In genomic region chr9:102828604-102829003, GRCm38 (mm10) we compare ENCODE assay signal across 26 mouse cellular contexts. TPM values are rescaled to one million over a fixed set of nuclear protein-coding genes. Genes with fewer than 3 reads are reported as not detected.
DNase-seq lines count a peak whose midpoint lies in the region; ATAC-seq and TF ChIP-seq lines count a peak whose summit lies in the region.
"Had no signal": no experiment of that assay in that cellular context is flagged by ENCODE, and none has a peak within 500 bp of the region (broad histone marks: within the 10 kb centered on the region; RNA-seq: fewer than 3 reads in every experiment).

No protein-coding gene starts in this region.

- no peaks in the 10 kb centered on the region for H3K27me3 ChIP-seq in G1E (ENCODE audit: insufficient read depth, low read length)
- H3K27me3 ChIP-seq in liver, embryonic 11.5 days (replicated peaks; ENCODE audit: control insufficient read depth, insufficient read depth, low read length), result no peaks in the 10 kb centered on the region
- H3K27me3 ChIP-seq in liver, embryonic 14.5 days (ENCODE audit: control insufficient read depth, insufficient read depth, low read length), result no peaks in the 10 kb centered on the region
- no peaks in the 10 kb centered on the region for H3K27me3 ChIP-seq in liver, postnatal 0 days (ENCODE audit: insufficient read depth, low read length)
- no peaks in the 10 kb centered on the region for H3K27me3 ChIP-seq in hindbrain, embryonic 13.5 days
- H3K27me3 ChIP-seq: embryonic facial prominence, embryonic 13.5 days; forebrain, embryonic 12.5 days; forebrain, embryonic 15.5 days; heart, embryonic 13.5 days; hindbrain, embryonic 15.5 days had no signal

- H3K4me2 ChIP-seq in liver, embryonic 11.5 days, result no peak overlapping the region
- no peak overlapping the region for H3K4me2 ChIP-seq in liver, embryonic 14.5 days (ENCODE audit: low read depth)
- H3K4me2 ChIP-seq in liver, postnatal 0 days (ENCODE audit: low read depth, low read length), result no peak overlapping the region
- H3K4me2 ChIP-seq in hindbrain, embryonic 13.5 days, result no peak overlapping the region
- H3K4me2 ChIP-seq: embryonic facial prominence, embryonic 13.5 days; forebrain, embryonic 12.5 days; forebrain, embryonic 15.5 days; heart, embryonic 13.5 days; hindbrain, embryonic 15.5 days had no signal

- 59% methylated on average over 7 of the region's 7 CpGs for whole genome bisulfite sequencing in liver, embryonic 11.5 days
- WGBS in liver, embryonic 14.5 days (ENCODE audit: insufficient replicate concordance), result 28% methylated on average over 7 of the region's 7 CpGs
- WGBS in liver, postnatal 0 days (ENCODE audit: insufficient replicate concordance), result 61% methylated on average over 7 of the region's 7 CpGs
- 90% methylated on average over 7 of the region's 7 CpGs for WGBS in hindbrain, embryonic 13.5 days

- TF ChIP-seq EP300 in liver, embryonic 14.5 days (IDR thresholded peaks at IDR 0.05; ENCODE audit: low read depth), result peak; percentile 69
- peak; percentile 68 for TF ChIP-seq EP300 in liver, postnatal 0 days (IDR thresholded peaks at IDR 0.05; ENCODE audit: low read depth)

- intact Hi-C loops in gastrocnemius, postnatal 36 days (cut with DNase I), result no loop called here

- peak; percentile 62 for ATAC-seq in G1E (ENCODE audit: extremely low read depth, insufficient number of reproducible peaks, low FRiP score, poor library complexity, severe bottlenecking)
- ATAC-seq in liver, embryonic 11.5 days (replicated peaks; ENCODE audit: low FRiP score), result peak; percentile 91
- peak; percentile 85 for ATAC-seq in liver, embryonic 14.5 days (ENCODE audit: insufficient read depth)
- peak; percentile 69 for ATAC-seq in liver, postnatal 0 days
- no peak for ATAC-seq in CD4-positive, CD25-positive, alpha-beta regulatory T cell, adult 4 months
- ATAC-seq in hindbrain, embryonic 13.5 days (ENCODE audit: low FRiP score), result no peak
- ATAC-seq: activated CD4-positive, CD25-positive, alpha-beta regulatory T cell, adult 4 months; forebrain, embryonic 15.5 days had no signal

- no peak for DNase-seq in G1E (ENCODE audit: low spot score)
- no peak for DNase-seq in liver, embryonic 11.5 days (ENCODE audit: low spot score)
- DNase-seq in liver, embryonic 14.5 days (ENCODE audit: low read depth in 3 of 3, low spot score in 3 of 3), result peak in 2 of 3 experiments; percentile 17 to 36
- DNase-seq in liver, postnatal 0 days, result no peak
- no peak for DNase-seq in gastrocnemius, postnatal 36 days
- DNase-seq in embryo, embryonic 10 days (ENCODE audit: low spot score), result no peak
- DNase-seq: adrenal gland, postnatal 10 days; adrenal gland, postnatal 36 days; cerebellum, adult 18-20 months; cerebellum, adult 9-10 months; cerebellum, postnatal 14 days; gastrocnemius, postnatal 25 days; heart, adult 2 months; heart, postnatal 14 days; heart, postnatal 4 days had no signal

- H3K27ac ChIP-seq in liver, embryonic 11.5 days (ENCODE audit: low read depth, low read length), result peak overlapping the region; percentile 32; the same call in 1 of the 2 replicates
- no peak overlapping the region for H3K27ac ChIP-seq in liver, embryonic 14.5 days
- H3K27ac ChIP-seq in liver, postnatal 0 days (ENCODE audit: low read depth), result no peak overlapping the region
- H3K27ac ChIP-seq in hindbrain, embryonic 13.5 days, result no peak overlapping the region
- H3K27ac ChIP-seq: embryonic facial prominence, embryonic 10.5 days; embryonic facial prominence, embryonic 13.5 days; forebrain, embryonic 12.5 days; forebrain, embryonic 15.5 days; heart, adult 2 months; heart, embryonic 10.5 days; heart, embryonic 13.5 days; hindbrain, embryonic 15.5 days had no signal

- peaks cover 55% of the 10 kb centered on the region for H3K4me1 ChIP-seq in G1E (ENCODE audit: insufficient read depth, low read depth, low read length)
- peaks cover 6% of the 10 kb centered on the region; the same call in 1 of the 2 replicates for H3K4me1 ChIP-seq in liver, embryonic 11.5 days (replicated peaks; ENCODE audit: control insufficient read depth, insufficient read depth, low read length)
- H3K4me1 ChIP-seq in liver, embryonic 14.5 days (replicated peaks; ENCODE audit: control insufficient read depth in 2 of 2, insufficient read depth in 2 of 2, low read length in 1 of 2), result peaks cover 0 to 5% of the 10 kb centered on the region in 2 experiments; a peak in 3 of 4 replicates
- H3K4me1 ChIP-seq in liver, postnatal 0 days (ENCODE audit: insufficient read depth), result no peaks in the 10 kb centered on the region
- no peaks in the 10 kb centered on the region for H3K4me1 ChIP-seq in hindbrain, embryonic 13.5 days (replicated peaks)
- H3K4me1 ChIP-seq: forebrain, embryonic 12.5 days; forebrain, embryonic 15.5 days; heart, embryonic 10.5 days; heart, embryonic 13.5 days; hindbrain, embryonic 15.5 days had no signal

- no peaks in the 10 kb centered on the region for H3K36me3 ChIP-seq in G1E (replicated peaks)
- no peaks in the 10 kb centered on the region for H3K36me3 ChIP-seq in liver, embryonic 11.5 days (ENCODE audit: control insufficient read depth, insufficient read depth, low read length)
- no peaks in the 10 kb centered on the region for H3K36me3 ChIP-seq in liver, embryonic 14.5 days (replicated peaks; ENCODE audit: control insufficient read depth, insufficient read depth, low read depth)
- H3K36me3 ChIP-seq in liver, postnatal 0 days (replicated peaks; ENCODE audit: insufficient read depth, low read length), result no peaks in the 10 kb centered on the region
- no peaks in the 10 kb centered on the region for H3K36me3 ChIP-seq in hindbrain, embryonic 13.5 days
- H3K36me3 ChIP-seq: embryonic facial prominence, embryonic 10.5 days; embryonic facial prominence, embryonic 13.5 days; forebrain, embryonic 12.5 days; forebrain, embryonic 15.5 days; heart, embryonic 10.5 days; heart, embryonic 13.5 days; hindbrain, embryonic 15.5 days had no signal

- no peaks in the 10 kb centered on the region for H3K9me3 ChIP-seq in G1E (replicated peaks)
- no peaks in the 10 kb centered on the region for H3K9me3 ChIP-seq in liver, embryonic 11.5 days (ENCODE audit: control insufficient read depth, low read length)
- no peaks in the 10 kb centered on the region for H3K9me3 ChIP-seq in liver, embryonic 14.5 days (ENCODE audit: control insufficient read depth, low read length)
- no peaks in the 10 kb centered on the region for H3K9me3 ChIP-seq in liver, postnatal 0 days (ENCODE audit: low read length)
- no peaks in the 10 kb centered on the region for H3K9me3 ChIP-seq in hindbrain, embryonic 13.5 days
- H3K9me3 ChIP-seq: embryonic facial prominence, embryonic 10.5 days; embryonic facial prominence, embryonic 13.5 days; forebrain, embryonic 12.5 days; forebrain, embryonic 15.5 days; heart, embryonic 10.5 days; heart, embryonic 13.5 days; hindbrain, embryonic 15.5 days had no signal

- no peak overlapping the region for H3K4me3 ChIP-seq in G1E (ENCODE audit: low read depth, low read length)
- H3K4me3 ChIP-seq in liver, embryonic 11.5 days (ENCODE audit: low read depth, low read length), result no peak overlapping the region
- H3K4me3 ChIP-seq in liver, embryonic 14.5 days (ENCODE audit: insufficient read depth in 1 of 2, low read depth in 2 of 2, low read length in 2 of 2), result no peak overlapping the region
- H3K4me3 ChIP-seq in liver, postnatal 0 days (ENCODE audit: low read depth, low read length), result no peak overlapping the region
- no peak overlapping the region for H3K4me3 ChIP-seq in hindbrain, embryonic 13.5 days
- H3K4me3 ChIP-seq: embryonic facial prominence, embryonic 10.5 days; embryonic facial prominence, embryonic 13.5 days; erythroblast, embryonic 14.5 days; forebrain, embryonic 12.5 days; forebrain, embryonic 15.5 days; heart, adult 2 months; heart, embryonic 10.5 days; heart, embryonic 13.5 days; hindbrain, embryonic 15.5 days had no signal

- H3K9ac ChIP-seq in liver, embryonic 11.5 days (ENCODE audit: low read depth, low read length), result no peak overlapping the region
- H3K9ac ChIP-seq in liver, embryonic 14.5 days (replicated peaks), result no peak overlapping the region
- H3K9ac ChIP-seq in liver, postnatal 0 days (replicated peaks), result no peak overlapping the region
- H3K9ac ChIP-seq in hindbrain, embryonic 13.5 days, result no peak overlapping the region
- H3K9ac ChIP-seq: embryonic facial prominence, embryonic 13.5 days; forebrain, embryonic 12.5 days; forebrain, embryonic 15.5 days; heart, embryonic 13.5 days; hindbrain, embryonic 15.5 days had no signal

- TF ChIP-seq CTCF in G1E (IDR thresholded peaks at IDR 0.05; ENCODE audit: low read depth, low read length), result no peak
- no peak for TF ChIP-seq CTCF in liver, embryonic 14.5 days (IDR thresholded peaks at IDR 0.05; ENCODE audit: low read depth)
- no peak for TF ChIP-seq CTCF in liver, postnatal 0 days (IDR thresholded peaks at IDR 0.05; ENCODE audit: low read depth)

RNA-seq across cellular contexts. Expression of gene Ryk, which starts 6.1 kb away (rescaled TPM):
- total RNA-seq in G1E (2014; fragmentation: Nextera tagmentation), result 110 and 117 TPM in 2 replicates
- total RNA-seq in G1E (2017), result 80.1 and 86.5 TPM in 2 replicates
- 11.0 and 17.1 TPM in 2 replicates for polyA plus RNA-seq in G1E (2012)
- 15.7 and 16.2 TPM in 2 replicates for polyA plus RNA-seq in liver, embryonic 11.5 days (2014; fragmentation: Nextera tagmentation; extraction: Ambion mirVana)
- polyA plus RNA-seq in liver, embryonic 14.5 days (2012; rRNA removed), result 8.0 and 10.8 TPM in 2 replicates
- 4.9 and 6.0 TPM in 2 replicates for polyA plus RNA-seq in liver, embryonic 14.5 days (2014; fragmentation: Nextera tagmentation; extraction: Ambion mirVana)
- polyA plus RNA-seq in liver, postnatal 0 days (2015; fragmentation: Nextera tagmentation; extraction: Ambion mirVana), result 4.7 and 8.2 TPM in 2 replicates
- 1 to 10 TPM; 1.2 to 2.0 TPM for polyA plus RNA-seq in CD4-positive, CD25-positive, alpha-beta regulatory T cell, adult 4 months (2017; shearing (Covaris generic))
- 10 to 100 TPM; 40.7 to 46.7 TPM for total RNA-seq in gastrocnemius, postnatal 36 days (2021)
- 10.9 and 11.0 TPM in 2 replicates for polyA plus RNA-seq in hindbrain, embryonic 13.5 days (2015; fragmentation: Nextera tagmentation; extraction: Ambion mirVana)

Comparison
In these comparisons a context has a peak if more than half of its experiments do, and no peak if none do; other contexts are left out.
1. DNase-seq: peak in liver, embryonic 14.5 days (2 of 3); none in G1E (single experiment), liver, embryonic 11.5 days (single experiment), liver, postnatal 0 days (single experiment), gastrocnemius, postnatal 36 days (0 of 2) and embryo, embryonic 10 days (single experiment).
2. ATAC-seq: peak in G1E (single experiment), liver, embryonic 11.5 days (single experiment), liver, embryonic 14.5 days (single experiment) and liver, postnatal 0 days (single experiment); none in CD4-positive, CD25-positive, alpha-beta regulatory T cell, adult 4 months (single experiment) and hindbrain, embryonic 13.5 days (single experiment).